Mouse (Mus musculus) intestine, embryonic 14.5 days (tissue): Measurements from ENCODE around the gene Patj. TPM values are rescaled to one million over a fixed set of nuclear protein-coding genes. Genes with fewer than 3 reads are reported as not detected.

Source experiments
- ATAC-seq: fragments of 200-750 bp; cut with Nextera tagmentation; replicated peaks from 2 replicates; pipeline ENCODE4 v1.8.0; 2017; ENCODE audit warnings: low read depth, moderate number of reproducible peaks, moderate TSS enrichment, moderate library complexity; ENCODE audit not compliant: low FRiP score, low TSS enrichment
- DNase-seq: peaks from one replicate; pipeline ENCODE4 v3.0.0-alpha.2; 2018; ENCODE audit warnings: low spot score
- H3K27ac ChIP-seq: fragments of 300-500 bp; sonication (generic); 2 replicates; pipeline ENCODE4 v1.5.1; 2014; ENCODE audit warnings: low read depth, mild to moderate bottlenecking, control low read depth
- H3K27me3 ChIP-seq: fragments of 300-500 bp; sonication (generic); replicated peaks from 2 replicates; pipeline ENCODE4 v1.6.1; 2014; ENCODE audit warnings: low read length, control low read depth; ENCODE audit not compliant: control insufficient read depth, insufficient read depth
- H3K36me3 ChIP-seq: fragments of 300-500 bp; sonication (generic); 2 replicates; pipeline ENCODE4 v1.6.1; 2014; ENCODE audit warnings: low read length, control low read depth; ENCODE audit not compliant: control insufficient read depth, insufficient read depth
- H3K4me1 ChIP-seq: fragments of 300-500 bp; sonication (generic); replicated peaks from 2 replicates; pipeline ENCODE4 v1.6.1; 2014; ENCODE audit warnings: low read length, control low read depth, mixed read lengths; ENCODE audit not compliant: control insufficient read depth, insufficient read depth
- H3K4me2 ChIP-seq: fragments of 300-500 bp; sonication (generic); 2 replicates; pipeline ENCODE4 v1.6.1; 2014; ENCODE audit warnings: low read length
- H3K4me3 ChIP-seq: fragments of 300-500 bp; sonication (generic); 2 replicates; pipeline ENCODE4 v1.5.1; 2014; ENCODE audit warnings: low read depth, low read length, control low read depth, mixed read lengths
- H3K9ac ChIP-seq: fragments of 300-500 bp; sonication (generic); 2 replicates; pipeline ENCODE4 v1.6.1; 2014; ENCODE audit warnings: mild to moderate bottlenecking, low read length
- H3K9me3 ChIP-seq: fragments of 300-500 bp; sonication (generic); 2 replicates; pipeline ENCODE4 v1.6.1; 2016; ENCODE audit warnings: low read length, control low read depth; ENCODE audit not compliant: control insufficient read depth
- WGBS: fragments of 180-500 bp; shearing (Covaris S2); extraction: QIAGEN DNeasy Blood & Tissue Kit; methylation state at CpG from one replicate; pipeline ENCODE4 v1.1.7; 2014; 5-methylcytosine and 5-hydroxymethylcytosine counted together
- polyA plus RNA-seq: library from polyadenylated mRNA; unstranded; fragments of >200 nt; fragmentation: Nextera tagmentation; extraction: Ambion mirVana; gene quantifications from 2 replicates; pipeline ENCODE4 v1.2.1, GENCODE M21; 2014

Patj gene
- polyA plus RNA-seq, 1 experiment from 2014 or later: 19.7 TPM

DNA sequence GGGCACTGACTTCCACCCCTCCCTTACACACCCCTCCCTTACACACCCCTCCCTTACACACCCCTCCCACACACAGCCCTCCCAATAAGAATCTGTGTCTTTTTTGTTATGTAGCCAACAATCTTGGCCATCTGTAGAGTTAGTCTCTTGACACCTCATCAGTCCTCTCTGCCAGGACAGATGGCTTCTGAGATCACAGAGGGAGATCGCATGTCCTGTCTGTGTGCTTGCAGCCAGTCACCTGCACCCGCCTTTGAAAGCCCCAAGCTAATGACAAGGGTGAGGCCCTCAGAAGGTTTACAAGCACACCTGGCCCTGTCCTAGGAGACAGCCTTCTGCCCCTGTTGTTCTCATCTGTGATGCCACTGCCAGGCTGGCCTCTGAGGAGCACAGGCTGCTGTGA, 258.8 kb downstream of the Patj start:
- no peak for DNase-seq

DNA sequence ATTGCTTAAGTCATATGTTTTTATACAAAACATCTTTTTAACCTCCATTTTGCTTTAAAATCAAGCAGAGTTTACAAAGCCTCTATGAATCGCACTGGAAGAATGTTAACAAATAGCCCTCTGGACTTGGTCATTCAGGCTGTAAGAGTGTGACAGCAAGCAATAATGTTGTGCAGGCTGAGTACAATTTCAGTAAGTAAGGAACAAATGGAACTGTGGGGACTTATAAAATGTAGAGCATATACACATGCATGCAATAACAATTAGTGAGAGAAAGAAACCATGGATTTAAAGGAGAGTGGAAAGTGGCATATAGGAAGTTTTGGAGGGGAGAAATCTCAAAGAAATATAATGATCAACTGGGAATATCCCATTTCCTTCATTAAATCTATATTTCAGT, 261.2 kb downstream of the Patj start:
- Histone ChIP-seq H3K4me1 (peaks cover 5% of the 10 kb centered on the region; the same call in 1 of the 2 replicates), H3K4me3 (no peak overlapping the region), H3K9ac (no peak overlapping the region), H3K27ac (0 out of 2 replicates have a peak overlapping the region, but pooled peaks have one; percentile 38), H3K27me3 (no peaks in the 10 kb centered on the region), H3K36me3 (no peaks in the 10 kb centered on the region), H3K9me3 (no peaks in the 10 kb centered on the region), H3K4me2 (no peak overlapping the region)
- 57% methylated on average over 1 of the region's 1 CpGs for WGBS
- DNase-seq (no peak), ATAC-seq (no peak)

More for the DNA sequence above, 258.8 kb downstream of the Patj start:
- no peaks in the 10 kb centered on the region for H3K27me3 ChIP-seq
- no peak for ATAC-seq
- H3K9ac ChIP-seq: no peak overlapping the region
- H3K36me3 ChIP-seq: peaks cover 3% of the 10 kb centered on the region
- no peaks in the 10 kb centered on the region for H3K9me3 ChIP-seq
- WGBS: 33% methylated on average over 2 of the region's 2 CpGs
- H3K4me1 ChIP-seq: peaks cover 5% of the 10 kb centered on the region; the same call in 1 of the 2 replicates
- H3K4me2 ChIP-seq: no peak overlapping the region
- no peak overlapping the region for H3K4me3 ChIP-seq
- H3K27ac ChIP-seq: no peak overlapping the region

DNA sequence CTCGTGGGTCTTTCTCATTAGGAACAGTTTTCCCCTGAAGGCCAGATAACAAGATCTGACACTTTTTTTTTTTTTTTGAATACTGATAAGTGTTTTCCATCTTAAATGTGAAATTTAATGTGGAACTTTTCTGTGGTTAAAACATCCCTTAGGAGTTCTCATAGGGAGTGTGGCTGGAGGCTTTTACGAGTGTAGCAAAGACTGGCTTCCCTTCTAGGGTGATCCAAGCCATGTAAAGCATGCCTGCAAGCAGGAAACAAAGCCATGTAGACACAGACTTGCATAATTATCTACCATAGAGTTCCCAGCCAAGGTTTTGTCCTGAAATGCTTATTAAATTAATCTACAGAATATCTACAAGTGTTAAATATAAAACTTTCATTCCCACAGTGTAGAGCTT, 263.4 kb downstream of the Patj start:
- Histone ChIP-seq H3K27ac (no peak overlapping the region), H3K4me2 (no peak overlapping the region), H3K9me3 (peaks cover 5% of the 10 kb centered on the region; the same call in 1 of the 2 replicates), H3K9ac (no peak overlapping the region), H3K27me3 (no peaks in the 10 kb centered on the region), H3K4me1 (no peaks in the 10 kb centered on the region), H3K4me3 (no peak overlapping the region), H3K36me3 (no peaks in the 10 kb centered on the region)
- no peak for DNase-seq
- no peak for ATAC-seq
- 67% methylated on average over 2 of the region's 2 CpGs for WGBS

GRCm38 (mm10) chr4:98660534-98660933, 264.9 kb downstream of the Patj start:
- no peaks in the 10 kb centered on the region for H3K4me1 ChIP-seq
- DNase-seq (no peak), ATAC-seq (no peak)
- no peak overlapping the region for H3K27ac ChIP-seq
- WGBS: 70% methylated on average over 2 of the region's 2 CpGs
- H3K36me3 ChIP-seq: no peaks in the 10 kb centered on the region
- H3K9me3 ChIP-seq: peaks cover 5% of the 10 kb centered on the region; the same call in 1 of the 2 replicates
- no peaks in the 10 kb centered on the region for H3K27me3 ChIP-seq
- H3K4me3 ChIP-seq: no peak overlapping the region
- H3K4me2 ChIP-seq: no peak overlapping the region
- H3K9ac ChIP-seq: no peak overlapping the region

DNA sequence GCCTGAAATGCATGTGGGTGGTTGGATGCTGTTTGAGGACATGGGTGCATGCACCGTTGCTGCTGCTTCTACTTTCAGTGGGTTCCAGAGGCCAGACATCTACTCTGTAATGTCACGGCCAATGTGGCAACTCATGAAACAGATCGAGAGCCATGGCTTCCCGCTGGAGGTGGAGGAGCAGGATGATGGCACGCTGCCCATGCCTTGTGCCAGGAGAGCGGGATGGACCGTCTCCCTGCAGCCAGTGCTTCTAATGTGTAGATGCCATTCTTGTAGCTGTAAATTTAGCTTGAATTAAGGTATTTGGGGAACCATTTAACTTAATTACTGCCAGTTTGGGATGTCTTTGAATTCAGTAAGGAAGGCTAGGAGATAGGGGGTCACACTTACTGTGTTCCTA, 270.3 kb downstream of the Patj start:
- Histone ChIP-seq H3K4me1 (no peaks in the 10 kb centered on the region), H3K9ac (no peak overlapping the region), H3K27ac (no peak overlapping the region), H3K9me3 (peaks cover 5% of the 10 kb centered on the region; the same call in 1 of the 2 replicates), H3K27me3 (no peaks in the 10 kb centered on the region), H3K4me3 (no peak overlapping the region), H3K4me2 (no peak overlapping the region), H3K36me3 (no peaks in the 10 kb centered on the region)
- 93% methylated on average over 7 of the region's 7 CpGs for WGBS
- ATAC-seq: no peak
- no peak for DNase-seq

DNA sequence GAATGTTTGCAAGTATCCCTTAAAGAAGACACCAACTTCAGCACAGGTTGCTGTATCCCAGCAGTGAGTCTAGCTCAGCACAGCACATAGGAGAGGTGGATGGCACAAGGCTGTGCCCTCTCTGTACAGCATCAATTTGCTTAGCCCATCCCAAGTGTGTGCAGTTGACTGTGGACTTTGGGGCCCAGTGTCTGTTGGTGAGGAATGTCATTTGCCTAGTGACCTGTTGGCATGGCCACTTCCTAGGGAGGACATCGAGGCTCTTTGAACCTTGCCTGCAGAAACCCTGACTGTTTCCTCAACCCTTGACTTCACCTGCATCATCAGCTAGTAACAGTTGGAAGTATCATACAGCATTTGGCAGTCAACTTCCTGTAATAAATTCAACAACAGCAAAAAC, 270.9 kb downstream of the Patj start:
- Histone ChIP-seq H3K9ac (no peak overlapping the region), H3K9me3 (peaks cover 5% of the 10 kb centered on the region; the same call in 1 of the 2 replicates), H3K4me1 (no peaks in the 10 kb centered on the region), H3K27me3 (no peaks in the 10 kb centered on the region), H3K4me3 (no peak overlapping the region), H3K4me2 (no peak overlapping the region), H3K36me3 (no peaks in the 10 kb centered on the region), H3K27ac (no peak overlapping the region)
- 87% methylated on average over 1 of the region's 1 CpGs for WGBS
- ATAC-seq: no peak
- no peak for DNase-seq

GRCm38 (mm10) chr4:98667009-98667408, 271.4 kb downstream of the Patj start:
- Histone ChIP-seq H3K27me3 (no peaks in the 10 kb centered on the region), H3K9me3 (peaks cover 5% of the 10 kb centered on the region; the same call in 1 of the 2 replicates), H3K4me3 (no peak overlapping the region), H3K36me3 (no peaks in the 10 kb centered on the region), H3K27ac (no peak overlapping the region), H3K4me1 (no peaks in the 10 kb centered on the region), H3K9ac (no peak overlapping the region), H3K4me2 (no peak overlapping the region)
- 77% methylated on average over 3 of the region's 3 CpGs for WGBS
- ATAC-seq (no peak), DNase-seq (no peak)

GRCm38 (mm10) chr4:98677506-98677905, 281.9 kb downstream of the Patj start:
- H3K36me3 ChIP-seq: no peaks in the 10 kb centered on the region
- no peak overlapping the region for H3K4me3 ChIP-seq
- ATAC-seq (no peak), DNase-seq (no peak)
- H3K9ac ChIP-seq: no peak overlapping the region
- 48% methylated on average over 9 of the region's 9 CpGs for WGBS
- 0 out of 2 replicates have a peak, but pooled peaks cover 5% of the 10 kb centered on the region for H3K4me1 ChIP-seq
- H3K27ac ChIP-seq: no peak overlapping the region
- H3K9me3 ChIP-seq: no peaks in the 10 kb centered on the region
- H3K4me2 ChIP-seq: no peak overlapping the region
- H3K27me3 ChIP-seq: no peaks in the 10 kb centered on the region

DNA sequence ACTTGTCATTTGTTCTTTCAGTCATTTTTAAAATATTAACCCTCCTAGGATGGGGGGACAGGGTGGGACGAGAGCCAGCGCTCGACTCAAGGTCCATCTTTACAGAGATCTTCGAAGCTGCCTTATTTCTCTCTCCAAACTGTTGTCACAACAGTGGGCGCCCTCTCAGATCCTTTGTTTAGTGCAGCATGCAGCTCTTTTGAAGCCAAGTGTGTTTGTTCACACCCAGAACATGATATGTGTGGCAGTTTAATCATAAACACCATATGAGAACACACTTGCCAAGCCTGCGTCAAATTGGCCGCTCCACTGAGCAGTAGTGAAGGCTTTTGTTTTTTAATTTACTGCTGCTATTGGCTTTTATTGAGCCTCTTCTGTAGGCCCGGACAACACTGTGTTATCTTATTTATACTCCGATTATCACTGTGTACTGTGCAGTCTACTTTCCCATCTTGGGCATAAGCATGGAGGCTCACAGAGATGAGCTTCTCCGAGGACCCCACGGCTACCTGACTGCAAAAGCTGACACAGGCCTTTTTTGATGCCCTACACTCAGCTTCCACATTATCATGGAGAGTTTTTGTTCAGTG, 291.2 kb downstream of the Patj start:
- H3K27ac ChIP-seq: no peak overlapping the region
- WGBS: 83% methylated on average over 11 of the region's 11 CpGs
- 0 out of 2 replicates have a peak, but pooled peaks cover 3% of the 10 kb centered on the region for H3K36me3 ChIP-seq
- no peaks in the 10 kb centered on the region for H3K9me3 ChIP-seq
- no peak overlapping the region for H3K9ac ChIP-seq
- H3K4me2 ChIP-seq: no peak overlapping the region
- DNase-seq: no peak
- no peak for ATAC-seq
- no peaks in the 10 kb centered on the region for H3K4me1 ChIP-seq
- no peaks in the 10 kb centered on the region for H3K27me3 ChIP-seq
- no peak overlapping the region for H3K4me3 ChIP-seq
